In the genomic region with DNA sequence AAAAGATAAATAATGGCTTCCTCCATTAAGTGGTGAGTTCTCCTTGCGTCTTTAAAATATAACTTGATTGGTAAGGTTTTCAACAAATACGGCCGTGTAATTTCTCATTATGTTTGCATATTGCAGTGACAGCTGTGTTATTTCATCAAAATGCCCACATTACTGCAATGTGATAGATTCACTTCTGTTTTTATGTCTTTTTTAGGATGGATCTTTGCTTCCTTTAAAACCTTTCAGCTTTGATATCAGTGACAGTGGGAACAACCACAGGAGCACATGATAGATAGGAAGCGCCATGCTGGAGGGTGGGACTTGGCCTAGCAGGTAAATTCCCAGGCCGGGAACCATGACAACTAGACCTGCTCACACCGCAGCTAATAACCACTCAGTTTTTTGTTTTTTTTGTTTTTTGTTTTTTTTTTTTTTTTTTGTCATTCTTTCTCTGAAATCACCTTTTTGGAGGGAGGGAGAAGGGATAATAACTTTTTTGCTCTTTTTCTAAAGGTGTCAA, we compare ENCODE assay signal across 13 mouse cellular contexts.
"Had no signal": no experiment of that assay in that cellular context is flagged by ENCODE, and none has a peak within 500 bp of the region (broad histone marks: within the 10 kb centered on the region; RNA-seq: fewer than 3 reads in every experiment).

No protein-coding gene starts in this region.

- H3K36me3 ChIP-seq: limb, embryonic 10.5 days; liver, embryonic 13.5 days; lung, embryonic 15.5 days; midbrain, embryonic 15.5 days; neural tube, embryonic 12.5 days had no signal

- H3K9me3 ChIP-seq: limb, embryonic 10.5 days; liver, embryonic 13.5 days; lung, embryonic 15.5 days; midbrain, embryonic 15.5 days; neural tube, embryonic 12.5 days had no signal

- H3K4me1 ChIP-seq: liver, embryonic 13.5 days; lung, embryonic 15.5 days had no signal

- H3K27me3 ChIP-seq: liver, embryonic 13.5 days; lung, embryonic 15.5 days; midbrain, embryonic 15.5 days; neural tube, embryonic 12.5 days had no signal

- H3K9ac ChIP-seq: liver, embryonic 13.5 days; liver, postnatal 0 days; lung, embryonic 15.5 days; midbrain, embryonic 15.5 days; neural tube, embryonic 12.5 days had no signal

- ATAC-seq: liver, postnatal 0 days; midbrain, embryonic 15.5 days had no signal

- H3K4me3 ChIP-seq: left cerebral cortex, adult 2 months; limb, embryonic 10.5 days; liver, embryonic 13.5 days; lung, embryonic 15.5 days; midbrain, embryonic 15.5 days; neural tube, embryonic 12.5 days had no signal

- H3K27ac ChIP-seq: left cerebral cortex, adult 2 months; limb, embryonic 10.5 days; liver, embryonic 13.5 days; lung, embryonic 15.5 days; macrophage; midbrain, embryonic 15.5 days; neural tube, embryonic 12.5 days had no signal

- DNase-seq: kidney, adult 8-10 months; kidney, postnatal 25 days; liver, embryonic 13.5 days; liver, postnatal 0 days; lung, postnatal 14 days; retina, postnatal 1 day; thymus, postnatal 36 days had no signal

- H3K4me2 ChIP-seq: liver, embryonic 13.5 days; lung, embryonic 15.5 days; midbrain, embryonic 15.5 days; neural tube, embryonic 12.5 days had no signal
